Mouse (Mus musculus) ES-E14 (cell line): Measurements from ENCODE around the gene Mybbp1a.

ENCODE experiments used
- CHD2 ChIP-seq: IDR thresholded peaks from 2 replicates; pipeline ENCODE4 v1.6.1; 2014; ENCODE audit warnings: mild to moderate bottlenecking, low read depth, low read length, inconsistent platforms
- HCFC1 ChIP-seq: IDR thresholded peaks from 2 replicates; pipeline ENCODE4 v1.6.1; 2012; ENCODE audit warnings: low read length, inconsistent platforms, borderline replicate concordance; ENCODE audit not compliant: insufficient read depth
- MAFK ChIP-seq: IDR thresholded peaks from 2 replicates; pipeline ENCODE4 v1.6.1; 2014; ENCODE audit warnings: mild to moderate bottlenecking, low read depth, low read length, inconsistent platforms; ENCODE audit not compliant: insufficient read depth
- ZC3H11A ChIP-seq: IDR thresholded peaks from 2 replicates; pipeline ENCODE4 v1.6.1; 2012; ENCODE audit warnings: low read depth, mild to moderate bottlenecking, inconsistent platforms, low read length, borderline replicate concordance
- ZNF384 ChIP-seq: IDR thresholded peaks from 2 replicates; pipeline ENCODE4 v1.6.1; 2012; ENCODE audit warnings: low read depth, low read length, inconsistent platforms

DNA sequence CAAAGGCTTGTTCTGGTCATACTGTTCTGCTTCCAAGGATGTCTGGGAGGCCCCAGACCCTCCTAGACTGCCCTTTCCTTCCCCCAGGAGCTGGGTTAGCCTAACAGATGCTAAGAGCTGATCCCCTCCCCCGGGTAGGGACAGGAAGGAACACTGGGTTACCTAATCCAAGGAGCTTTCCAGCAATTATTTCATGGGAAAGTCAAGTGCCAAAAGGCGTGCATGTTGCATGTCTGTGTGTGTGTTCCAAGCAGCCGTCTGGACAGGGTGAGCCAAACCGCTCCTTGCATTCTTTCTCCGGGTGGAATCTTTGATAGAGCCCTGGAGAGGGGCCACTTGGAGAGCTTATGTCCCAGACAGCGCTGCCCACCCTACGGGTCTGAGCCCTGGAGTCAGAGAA lies 28.1 kb upstream of the Mybbp1a start:
- no peak for TF ChIP-seq ZC3H11A
- no peak for TF ChIP-seq CHD2
- no peak for TF ChIP-seq ZNF384
- TF ChIP-seq MAFK = no peak
- TF ChIP-seq HCFC1 = no peak
